Mouse (Mus musculus): ENCODE measurements around the gene Apoc4. TPM values are rescaled to one million over a fixed set of nuclear protein-coding genes. Genes with fewer than 3 reads are reported as not detected.

The Apoc4 gene
- total and polyA plus RNA-seq, 3 experiments: 0.22 to 0.27 TPM; not detected in 1

DNA sequence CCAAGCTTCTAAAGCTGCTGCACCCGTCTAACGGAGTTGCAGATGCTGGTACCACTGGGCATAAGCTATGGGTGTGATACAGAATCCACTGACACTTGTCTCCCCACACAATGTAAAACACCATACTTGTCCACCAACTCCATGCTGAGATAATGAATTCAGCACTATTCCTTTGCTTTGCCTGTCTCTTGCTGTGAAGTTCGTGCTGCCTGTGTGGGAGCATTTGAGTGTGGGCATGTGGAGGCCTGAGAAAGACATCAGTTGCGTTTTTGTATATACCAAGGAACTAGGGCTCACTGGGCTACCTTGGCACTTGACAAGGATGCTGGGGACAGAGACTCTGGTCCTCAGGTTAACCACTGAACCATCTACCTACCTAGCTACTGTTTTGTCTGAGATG lies 40.1 kb downstream of the Apoc4 start:
- TF ChIP-seq TAL1 (conservative IDR thresholded peaks at IDR 0.05; ENCODE audit: low read depth, low read length) (no peak), GATA1 (IDR thresholded peaks at IDR 0.05; ENCODE audit: borderline replicate concordance, low read length) (no peak), GATA2 (IDR thresholded peaks at IDR 0.05; ENCODE audit: borderline replicate concordance, low read depth, low read length) (no peak), CTCF (IDR thresholded peaks at IDR 0.05; ENCODE audit: low read depth, low read length) (no peak), POLR2AphosphoS5 (IDR thresholded peaks at IDR 0.05; ENCODE audit: insufficient replicate concordance, low read depth, low read length) (no peak)
- H3K4me1 ChIP-seq (ENCODE audit: insufficient read depth, low read depth, low read length): peaks cover 4% of the 10 kb centered on the region; the same call in 1 of the 2 replicates
- no peaks in the 10 kb centered on the region for H3K9me3 ChIP-seq (replicated peaks)
- ATAC-seq (ENCODE audit: extremely low read depth, insufficient number of reproducible peaks, low FRiP score, poor library complexity, severe bottlenecking): no peak
- no peak for DNase-seq (ENCODE audit: low spot score)
- H3K36me3 ChIP-seq (replicated peaks): peaks cover 92% of the 10 kb centered on the region
- H3K27me3 ChIP-seq (ENCODE audit: insufficient read depth, low read length): no peaks in the 10 kb centered on the region
- H3K4me3 ChIP-seq (ENCODE audit: low read depth, low read length): no peak overlapping the region

DNA sequence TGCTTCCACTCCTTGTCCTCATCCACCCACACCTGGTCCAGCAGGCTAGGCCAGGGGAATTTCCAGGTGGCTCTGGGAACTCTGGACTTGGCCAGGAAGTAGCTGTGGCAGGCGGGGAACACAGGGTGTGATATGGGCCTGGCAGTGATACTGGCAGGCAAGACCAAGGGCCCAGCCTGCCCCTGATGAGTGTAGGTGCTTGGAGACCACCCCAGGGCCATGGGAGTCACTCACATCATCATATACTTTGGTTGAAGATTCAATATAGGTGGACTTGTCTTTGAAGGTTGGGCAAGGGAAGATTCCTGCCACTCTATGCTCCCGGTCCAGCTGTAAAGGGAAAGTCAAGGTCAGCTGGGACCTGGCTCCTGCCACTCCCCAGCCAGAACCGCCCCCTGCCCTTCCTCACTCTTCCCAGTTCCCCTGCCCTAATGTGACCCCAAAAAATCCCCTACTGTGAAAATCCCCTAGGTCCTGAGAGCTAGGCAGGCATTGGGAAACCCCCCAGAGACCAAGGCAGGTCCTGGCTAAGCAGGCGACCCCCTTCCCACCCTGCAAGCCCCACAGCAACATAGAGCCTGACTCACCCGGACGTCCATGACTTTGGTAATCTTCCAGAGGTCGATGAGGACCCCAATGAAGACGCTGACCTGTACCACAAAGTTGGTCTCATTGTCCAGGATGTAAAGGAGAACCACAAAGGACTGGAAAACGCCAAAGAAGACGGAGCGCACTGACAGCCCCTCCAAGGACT lies 46.0 kb downstream of the Apoc4 start:
- H3K9me3 ChIP-seq (replicated peaks): no peaks in the 10 kb centered on the region
- no peaks in the 10 kb centered on the region for H3K27me3 ChIP-seq (ENCODE audit: insufficient read depth, low read length)
- TF ChIP-seq TAL1 (conservative IDR thresholded peaks at IDR 0.05; ENCODE audit: low read depth, low read length) (no peak), GATA1 (IDR thresholded peaks at IDR 0.05; ENCODE audit: borderline replicate concordance, low read length) (no peak), GATA2 (IDR thresholded peaks at IDR 0.05; ENCODE audit: borderline replicate concordance, low read depth, low read length) (no peak), CTCF (IDR thresholded peaks at IDR 0.05; ENCODE audit: low read depth, low read length) (no peak), POLR2AphosphoS5 (IDR thresholded peaks at IDR 0.05; ENCODE audit: insufficient replicate concordance, low read depth, low read length) (no peak)
- H3K36me3 ChIP-seq (replicated peaks): peaks cover 87% of the 10 kb centered on the region
- H3K4me3 ChIP-seq (ENCODE audit: low read depth, low read length): no peak overlapping the region
- peaks cover 7% of the 10 kb centered on the region for H3K4me1 ChIP-seq (ENCODE audit: insufficient read depth, low read depth, low read length)
- ATAC-seq (ENCODE audit: extremely low read depth, insufficient number of reproducible peaks, low FRiP score, poor library complexity, severe bottlenecking) (no peak), DNase-seq (ENCODE audit: low spot score) (no peak)

DNA sequence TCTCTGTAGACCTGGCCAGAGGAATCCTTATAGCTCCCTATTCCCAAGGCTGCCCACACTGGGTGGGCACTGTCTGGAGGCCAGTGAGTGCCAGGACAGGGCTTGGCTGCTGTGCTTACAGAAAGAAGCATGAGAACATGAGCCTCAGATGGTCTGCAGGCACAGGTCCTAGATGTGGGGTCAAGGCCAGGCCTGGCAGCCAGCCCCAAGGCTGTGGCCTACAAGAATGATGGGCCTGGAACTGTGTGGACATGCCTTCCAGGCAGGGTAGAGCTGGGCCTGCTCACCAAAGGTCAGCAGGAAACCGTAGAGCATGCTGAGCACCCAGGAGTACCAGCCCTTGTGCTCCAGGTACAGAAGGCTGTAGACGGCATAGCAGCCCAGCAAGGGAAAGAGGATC lies 46.7 kb downstream of the Apoc4 start:
- no peak overlapping the region for H3K4me3 ChIP-seq (ENCODE audit: low read depth, low read length)
- ATAC-seq (ENCODE audit: extremely low read depth, insufficient number of reproducible peaks, low FRiP score, poor library complexity, severe bottlenecking) (no peak), DNase-seq (ENCODE audit: low spot score) (no peak)
- no peaks in the 10 kb centered on the region for H3K27me3 ChIP-seq (ENCODE audit: insufficient read depth, low read length)
- no peaks in the 10 kb centered on the region for H3K9me3 ChIP-seq (replicated peaks)
- TF ChIP-seq GATA2 (IDR thresholded peaks at IDR 0.05; ENCODE audit: borderline replicate concordance, low read depth, low read length) (no peak), CTCF (IDR thresholded peaks at IDR 0.05; ENCODE audit: low read depth, low read length) (no peak), POLR2AphosphoS5 (IDR thresholded peaks at IDR 0.05; ENCODE audit: insufficient replicate concordance, low read depth, low read length) (no peak), GATA1 (IDR thresholded peaks at IDR 0.05; ENCODE audit: borderline replicate concordance, low read length) (no peak)
- H3K36me3 ChIP-seq (replicated peaks): peaks cover 82% of the 10 kb centered on the region
- H3K4me1 ChIP-seq (ENCODE audit: insufficient read depth, low read depth, low read length): peaks cover 13% of the 10 kb centered on the region

DNA sequence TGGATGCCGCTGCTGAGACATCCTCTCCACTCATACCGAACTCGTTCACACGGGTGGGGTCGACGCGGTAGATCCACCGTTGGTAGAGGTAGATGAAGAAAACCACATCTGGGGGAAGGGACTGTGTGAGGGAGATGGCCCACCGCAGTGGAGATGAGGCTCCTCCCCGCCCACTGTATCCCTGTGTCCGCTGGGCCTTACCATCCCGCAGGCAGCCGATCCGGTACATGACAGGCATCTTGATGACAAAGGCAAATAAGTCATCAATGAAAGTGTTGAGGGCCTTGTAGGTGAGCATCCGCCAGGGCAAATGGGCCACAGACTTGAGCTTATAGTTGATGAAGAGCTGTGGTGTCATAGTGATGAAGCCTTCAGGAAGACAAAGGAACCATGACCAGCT lies 47.4 kb downstream of the Apoc4 start:
- TF ChIP-seq CTCF (IDR thresholded peaks at IDR 0.05; ENCODE audit: low read depth, low read length): no peak
- no peak for TF ChIP-seq POLR2AphosphoS5 (IDR thresholded peaks at IDR 0.05; ENCODE audit: insufficient replicate concordance, low read depth, low read length)
- TF ChIP-seq TAL1 (conservative IDR thresholded peaks at IDR 0.05; ENCODE audit: low read depth, low read length): no peak
- TF ChIP-seq GATA2 (IDR thresholded peaks at IDR 0.05; ENCODE audit: borderline replicate concordance, low read depth, low read length): no peak
- TF ChIP-seq GATA1 (IDR thresholded peaks at IDR 0.05; ENCODE audit: borderline replicate concordance, low read length): no peak
- ATAC-seq (ENCODE audit: extremely low read depth, insufficient number of reproducible peaks, low FRiP score, poor library complexity, severe bottlenecking): no peak
- no peak overlapping the region for H3K4me3 ChIP-seq (ENCODE audit: low read depth, low read length)
- no peaks in the 10 kb centered on the region for H3K27me3 ChIP-seq (ENCODE audit: insufficient read depth, low read length)
- no peaks in the 10 kb centered on the region for H3K9me3 ChIP-seq (replicated peaks)
- peaks cover 74% of the 10 kb centered on the region for H3K36me3 ChIP-seq (replicated peaks)
- H3K4me1 ChIP-seq (ENCODE audit: insufficient read depth, low read depth, low read length): peaks cover 15% of the 10 kb centered on the region
- DNase-seq (ENCODE audit: low spot score): no peak

DNA sequence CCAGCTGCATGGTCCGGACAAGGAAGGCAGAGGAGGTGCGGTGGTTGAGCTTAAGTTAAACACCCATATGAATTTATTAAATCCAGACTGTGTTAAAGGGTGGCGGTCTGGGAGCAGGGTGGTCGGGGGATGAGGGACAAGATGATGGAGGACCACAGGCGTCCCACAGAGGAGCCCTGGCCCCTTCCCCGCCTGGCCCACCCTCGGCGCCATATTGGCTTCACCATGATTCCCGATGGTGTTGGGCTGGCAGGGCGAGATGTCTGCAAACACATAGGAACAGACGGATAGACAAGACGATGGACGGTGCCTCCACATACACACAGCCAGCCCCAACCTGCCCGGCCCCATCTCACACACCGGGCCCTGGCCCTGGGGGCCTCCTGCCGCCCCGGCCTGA lies 48.1 kb downstream of the Apoc4 start:
- H3K4me1 ChIP-seq (ENCODE audit: insufficient read depth, low read depth, low read length): peaks cover 15% of the 10 kb centered on the region
- no peak for TF ChIP-seq GATA1 (IDR thresholded peaks at IDR 0.05; ENCODE audit: borderline replicate concordance, low read length)
- TF ChIP-seq POLR2AphosphoS5 (IDR thresholded peaks at IDR 0.05; ENCODE audit: insufficient replicate concordance, low read depth, low read length): no peak
- TF ChIP-seq CTCF (IDR thresholded peaks at IDR 0.05; ENCODE audit: low read depth, low read length): no peak
- no peak for TF ChIP-seq GATA2 (IDR thresholded peaks at IDR 0.05; ENCODE audit: borderline replicate concordance, low read depth, low read length)
- TF ChIP-seq TAL1 (conservative IDR thresholded peaks at IDR 0.05; ENCODE audit: low read depth, low read length): no peak
- H3K4me3 ChIP-seq (ENCODE audit: low read depth, low read length): no peak overlapping the region
- peaks cover 68% of the 10 kb centered on the region for H3K36me3 ChIP-seq (replicated peaks)
- no peak for DNase-seq (ENCODE audit: low spot score)
- H3K9me3 ChIP-seq (replicated peaks): no peaks in the 10 kb centered on the region
- no peaks in the 10 kb centered on the region for H3K27me3 ChIP-seq (ENCODE audit: insufficient read depth, low read length)
- no peak for ATAC-seq (ENCODE audit: extremely low read depth, insufficient number of reproducible peaks, low FRiP score, poor library complexity, severe bottlenecking)

DNA sequence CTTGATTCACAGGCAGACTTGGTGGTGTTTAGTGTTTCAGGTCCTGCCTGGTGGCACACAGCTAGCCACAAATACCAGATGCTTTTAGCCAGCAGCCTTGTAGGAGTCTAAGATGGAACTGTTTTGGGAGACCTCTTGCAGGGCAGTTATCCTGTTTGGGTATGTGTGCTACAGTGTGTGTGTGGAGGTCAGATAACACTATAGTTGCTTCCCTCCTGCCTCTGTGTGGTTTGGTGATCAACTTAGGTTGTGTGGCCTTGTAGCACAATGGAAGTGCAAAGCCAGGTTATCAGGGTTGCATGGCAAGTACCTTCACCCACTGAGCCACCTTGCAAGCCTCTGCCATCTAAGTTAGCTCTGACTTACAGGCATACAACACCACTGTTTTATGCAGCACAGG lies 48.6 kb downstream of the Apoc4 start:
- H3K9me3 ChIP-seq (replicated peaks): no peaks in the 10 kb centered on the region
- H3K4me3 ChIP-seq (ENCODE audit: low read depth, low read length): no peak overlapping the region
- TF ChIP-seq POLR2AphosphoS5 (IDR thresholded peaks at IDR 0.05; ENCODE audit: insufficient replicate concordance, low read depth, low read length) (no peak), CTCF (IDR thresholded peaks at IDR 0.05; ENCODE audit: low read depth, low read length) (no peak), TAL1 (conservative IDR thresholded peaks at IDR 0.05; ENCODE audit: low read depth, low read length) (no peak), GATA2 (IDR thresholded peaks at IDR 0.05; ENCODE audit: borderline replicate concordance, low read depth, low read length) (no peak), GATA1 (IDR thresholded peaks at IDR 0.05; ENCODE audit: borderline replicate concordance, low read length) (no peak)
- H3K4me1 ChIP-seq (ENCODE audit: insufficient read depth, low read depth, low read length): peaks cover 20% of the 10 kb centered on the region
- DNase-seq (ENCODE audit: low spot score) (no peak), ATAC-seq (ENCODE audit: extremely low read depth, insufficient number of reproducible peaks, low FRiP score, poor library complexity, severe bottlenecking) (no peak)
- H3K36me3 ChIP-seq (replicated peaks): peaks cover 63% of the 10 kb centered on the region
- no peaks in the 10 kb centered on the region for H3K27me3 ChIP-seq (ENCODE audit: insufficient read depth, low read length)
